27 mouse cellular contexts compared by ENCODE assay signal in genomic region chr16:13326622-13327021, GRCm38 (mm10).
DNase-seq lines count a peak whose midpoint lies in the region; ATAC-seq and TF ChIP-seq lines count a peak whose summit lies in the region.
"Had no signal": no experiment of that assay in that cellular context is flagged by ENCODE, and none has a peak within 500 bp of the region (broad histone marks: within the 10 kb centered on the region; RNA-seq: fewer than 3 reads in every experiment).

No protein-coding gene starts in this region.

- no peak for DNase-seq in gastrocnemius, adult 2 months
- no peak for DNase-seq in gastrocnemius, postnatal 25 days
- no peak for DNase-seq in liver, embryonic 13.5 days
- no peak for DNase-seq in liver, postnatal 0 days
- DNase-seq in MN1 (ENCODE audit: low spot score) = no peak
- DNase-seq: adrenal gland, adult 2 months; adrenal gland, postnatal 14 days; B cell, adult 2 months; cerebellum, adult 11-12 months; cerebellum, adult 8-10 months; cerebellum, postnatal 10 days; cerebellum, postnatal 36 days; embryo, embryonic 11 days; forebrain, postnatal 0 days; gastrocnemius, postnatal 10 days; heart, adult 2 months had no signal

- no peak for TF ChIP-seq EP300 in liver, postnatal 0 days (IDR thresholded peaks at IDR 0.05; ENCODE audit: low read depth)

- intact Hi-C loops in gastrocnemius, adult 2 months (cut with DNase I) = loop anchor here (5.0 kb wide), 1 partner anchor 69 kb away; the partner anchor contains the start of gene Mrtfb

- peaks cover 3% of the 10 kb centered on the region; the same call in 1 of the 2 replicates for H3K36me3 ChIP-seq in liver, embryonic 13.5 days
- H3K36me3 ChIP-seq in liver, postnatal 0 days (replicated peaks; ENCODE audit: insufficient read depth, low read length) = peaks cover 5% of the 10 kb centered on the region
- H3K36me3 ChIP-seq: hindbrain, embryonic 15.5 days had no signal

- 0 out of 2 replicates have a peak, but pooled peaks have one; percentile 50 for ATAC-seq in liver, embryonic 13.5 days (ENCODE audit: low read depth)
- ATAC-seq in liver, postnatal 0 days = no peak
- 0 out of 2 replicates have a peak, but pooled peaks have one; percentile 42 for ATAC-seq in erythroid progenitor cell, adult 5-6 weeks (replicated peaks; ENCODE audit: low FRiP score, poor library complexity, severe bottlenecking)
- ATAC-seq: forebrain, embryonic 14.5 days; forebrain, postnatal 0 days; intestine, postnatal 0 days had no signal

- 75% methylated on average over 3 of the region's 3 CpGs for WGBS in liver, embryonic 13.5 days (ENCODE audit: insufficient replicate concordance)
- 75% methylated on average over 3 of the region's 3 CpGs for WGBS in liver, postnatal 0 days (ENCODE audit: insufficient replicate concordance)

- H3K4me3 ChIP-seq in gastrocnemius, adult 2 months = no peak overlapping the region
- H3K4me3 ChIP-seq in liver, embryonic 13.5 days (replicated peaks) = no peak overlapping the region
- H3K4me3 ChIP-seq in liver, postnatal 0 days (ENCODE audit: low read depth, low read length) = no peak overlapping the region
- H3K4me3 ChIP-seq: embryonic facial prominence, embryonic 10.5 days; embryonic facial prominence, embryonic 13.5 days; heart, adult 2 months; heart, embryonic 10.5 days; heart, embryonic 13.5 days; hindbrain, embryonic 12.5 days; hindbrain, embryonic 15.5 days had no signal

- peak overlapping the region; percentile 68 for H3K27ac ChIP-seq in gastrocnemius, adult 2 months
- no peak overlapping the region for H3K27ac ChIP-seq in liver, embryonic 13.5 days
- no peak overlapping the region for H3K27ac ChIP-seq in liver, postnatal 0 days (ENCODE audit: low read depth)
- H3K27ac ChIP-seq: embryonic facial prominence, embryonic 10.5 days; embryonic facial prominence, embryonic 13.5 days; heart, adult 2 months; heart, embryonic 10.5 days; heart, embryonic 13.5 days; hindbrain, embryonic 12.5 days; hindbrain, embryonic 15.5 days had no signal

- H3K4me1 ChIP-seq in liver, embryonic 13.5 days (replicated peaks) = peaks cover 16% of the 10 kb centered on the region
- peaks cover 16% of the 10 kb centered on the region for H3K4me1 ChIP-seq in liver, postnatal 0 days (ENCODE audit: insufficient read depth)
- H3K4me1 ChIP-seq: embryonic facial prominence, embryonic 13.5 days; hindbrain, embryonic 12.5 days had no signal

- H3K27me3 ChIP-seq in liver, embryonic 13.5 days = no peaks in the 10 kb centered on the region
- no peaks in the 10 kb centered on the region for H3K27me3 ChIP-seq in liver, postnatal 0 days (ENCODE audit: insufficient read depth, low read length)
- H3K27me3 ChIP-seq: CH12.LX; embryonic facial prominence, embryonic 13.5 days; heart, embryonic 13.5 days; hindbrain, embryonic 12.5 days; hindbrain, embryonic 15.5 days had no signal

- no peaks in the 10 kb centered on the region for H3K9me3 ChIP-seq in liver, embryonic 13.5 days (replicated peaks)
- no peaks in the 10 kb centered on the region for H3K9me3 ChIP-seq in liver, postnatal 0 days (ENCODE audit: low read length)
- H3K9me3 ChIP-seq: embryonic facial prominence, embryonic 10.5 days; embryonic facial prominence, embryonic 13.5 days; G1E; heart, embryonic 10.5 days; heart, embryonic 13.5 days; hindbrain, embryonic 12.5 days; hindbrain, embryonic 15.5 days had no signal

- no peak for TF ChIP-seq CTCF in gastrocnemius, adult 2 months (IDR thresholded peaks at IDR 0.05)
- no peak for TF ChIP-seq CTCF in liver, postnatal 0 days (IDR thresholded peaks at IDR 0.05; ENCODE audit: low read depth)

- H3K4me2 ChIP-seq in liver, embryonic 13.5 days = no peak overlapping the region
- no peak overlapping the region for H3K4me2 ChIP-seq in liver, postnatal 0 days (ENCODE audit: low read depth, low read length)
- H3K4me2 ChIP-seq: embryonic facial prominence, embryonic 13.5 days; heart, embryonic 13.5 days; hindbrain, embryonic 12.5 days; hindbrain, embryonic 15.5 days had no signal

- no peak overlapping the region for H3K9ac ChIP-seq in liver, embryonic 13.5 days
- no peak overlapping the region for H3K9ac ChIP-seq in liver, postnatal 0 days (replicated peaks)
- H3K9ac ChIP-seq: embryonic facial prominence, embryonic 13.5 days; forebrain, postnatal 0 days; heart, embryonic 13.5 days; hindbrain, embryonic 12.5 days; hindbrain, embryonic 15.5 days had no signal
